Mouse (Mus musculus) lung, postnatal 0 days (tissue): ENCODE results near the gene Zfp706.

Source experiments
- CTCF ChIP-seq: IDR thresholded peaks from 2 replicates; pipeline ENCODE4 v1.5.1; 2016; ENCODE audit warnings: antibody characterized with exemption, mild to moderate bottlenecking
- EP300 ChIP-seq: IDR thresholded peaks from 2 replicates; pipeline ENCODE4 v1.6.1; 2016; ENCODE audit warnings: antibody characterized with exemption, mild to moderate bottlenecking, control low read depth

- TF ChIP-seq CTCF (no peak), EP300 (no peak)
These were observed 47.3 kb downstream of the Zfp706 start for GRCm38 (mm10) chr15:36960010-36960875.
